Mouse (Mus musculus): ENCODE measurements around the gene Spem2.
A peak's percentile ranks its signal among the peaks of the same experiment; 100 is the strongest.

Spem2 gene

DNA sequence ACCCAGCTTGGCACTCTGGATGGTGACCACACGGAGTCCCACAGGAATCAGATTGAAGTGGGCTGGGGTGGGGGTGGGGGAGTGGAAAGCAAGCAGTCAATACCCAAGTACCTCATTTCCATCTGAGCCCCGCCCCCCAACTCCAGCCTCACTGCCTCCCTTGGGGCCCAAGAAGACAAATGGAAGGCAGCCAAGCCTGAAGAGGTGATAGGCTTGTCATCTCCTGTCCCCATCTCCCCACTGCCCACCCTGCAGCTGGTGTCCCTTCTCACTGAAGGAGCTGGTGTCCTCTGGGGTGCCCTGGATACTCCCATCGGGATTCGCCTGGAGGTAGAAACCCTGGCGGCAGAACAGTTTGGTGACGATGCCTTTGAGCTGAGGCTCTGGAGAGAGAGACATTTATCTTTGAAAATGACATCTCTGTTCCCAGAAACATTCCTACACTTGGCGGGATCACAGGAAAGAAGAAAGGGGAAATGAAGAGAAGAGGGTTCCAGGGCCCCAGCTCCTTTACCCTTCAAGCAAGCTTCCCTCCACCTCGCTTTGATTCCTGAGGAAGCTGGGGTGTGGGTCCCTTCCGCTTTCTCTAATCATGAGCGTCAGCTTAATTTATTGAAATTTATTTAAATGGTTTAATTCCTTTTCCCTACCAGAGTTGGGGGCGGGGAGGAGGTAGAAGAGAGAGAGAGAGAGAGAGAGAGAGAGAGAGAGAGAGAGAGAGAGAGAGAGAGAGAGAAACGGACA lies 18.7 kb downstream of the Spem2 start:
- DNase-seq (ENCODE audit: low read depth, low spot score) = no peak

DNA sequence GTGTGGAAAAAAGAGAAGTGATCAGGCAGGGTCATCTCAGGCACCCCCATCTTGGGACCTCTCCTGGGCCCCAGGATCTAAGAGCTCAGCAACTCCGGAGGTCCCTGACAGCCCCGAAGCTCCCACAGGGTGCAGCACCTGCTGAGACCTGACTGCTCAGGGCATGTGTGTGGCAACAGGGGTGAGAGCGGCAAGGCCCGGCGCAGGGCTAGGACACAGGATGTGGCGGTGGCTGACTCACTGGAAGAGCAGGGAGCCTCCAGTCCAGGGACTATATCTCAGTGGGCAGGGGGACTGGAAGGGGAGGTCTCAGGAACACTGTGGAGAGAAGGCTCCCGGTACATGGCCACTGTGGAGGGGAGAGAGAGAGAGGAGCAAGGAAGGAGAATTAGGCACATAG lies 20.3 kb downstream of the Spem2 start:
- no peak for DNase-seq (ENCODE audit: low read depth, low spot score)

GRCm38 (mm10) chr11:69795983-69796435 lies 22.3 kb downstream of the Spem2 start:
- no peak for DNase-seq (ENCODE audit: low read depth, low spot score)

DNA sequence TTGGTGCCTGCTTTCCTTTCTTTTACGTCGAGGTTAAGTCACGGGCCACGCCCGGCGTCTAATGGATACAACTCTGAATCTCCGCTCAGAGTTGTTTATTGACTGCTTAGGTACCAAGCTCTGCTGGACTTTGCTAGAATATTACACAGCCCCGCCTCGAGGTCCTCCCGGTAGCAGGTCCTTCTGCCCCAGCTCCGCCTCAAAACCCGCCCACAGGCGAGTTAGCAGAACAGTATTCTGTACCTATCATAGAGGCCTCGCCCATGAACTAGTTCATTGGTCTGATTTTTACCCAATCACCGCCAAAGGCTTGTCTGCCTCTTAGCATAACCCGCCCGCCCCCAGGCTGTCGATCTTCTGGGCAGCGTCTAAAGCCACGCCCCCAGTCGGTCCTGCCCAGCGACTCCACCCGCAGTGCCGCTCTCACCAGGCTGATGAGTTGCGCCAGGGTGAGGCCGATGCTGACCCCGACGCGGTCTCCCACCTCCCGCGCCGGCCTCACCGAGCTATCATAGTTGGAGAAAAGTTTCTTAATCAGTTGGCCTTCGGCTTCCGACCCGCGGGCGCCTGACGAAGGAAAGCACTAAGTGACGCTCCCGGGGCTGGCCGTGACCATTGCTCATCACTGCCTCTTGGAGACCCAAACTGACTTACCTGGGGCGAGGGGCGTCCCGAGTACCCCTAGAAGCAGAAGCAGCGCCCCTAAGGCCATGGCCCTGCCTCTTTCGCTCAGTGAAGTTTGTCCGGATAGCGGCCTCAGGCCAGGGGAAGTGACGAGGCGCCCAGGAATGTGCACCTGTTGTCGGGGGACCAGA lies 22.9 kb downstream of the Spem2 start, which contains the start of gene Chrnb1:
TSS of gene Chrnb1 (minus strand) at position 776 of the 815 bp plus-strand sequence.
- DNase-seq (ENCODE audit: low read depth, low spot score) = peak; percentile 94

GRCm38 (mm10) chr11:69793429-69793828 lies 24.8 kb downstream of the Spem2 start:
- DNase-seq (ENCODE audit: low read depth, low spot score) = no peak

GRCm38 (mm10) chr11:69791420-69791819 lies 26.8 kb downstream of the Spem2 start:
- no peak for DNase-seq (ENCODE audit: low read depth, low spot score)

GRCm38 (mm10) chr11:69789431-69789830 lies 28.8 kb downstream of the Spem2 start:
- no peak for DNase-seq (ENCODE audit: low read depth, low spot score)

DNA sequence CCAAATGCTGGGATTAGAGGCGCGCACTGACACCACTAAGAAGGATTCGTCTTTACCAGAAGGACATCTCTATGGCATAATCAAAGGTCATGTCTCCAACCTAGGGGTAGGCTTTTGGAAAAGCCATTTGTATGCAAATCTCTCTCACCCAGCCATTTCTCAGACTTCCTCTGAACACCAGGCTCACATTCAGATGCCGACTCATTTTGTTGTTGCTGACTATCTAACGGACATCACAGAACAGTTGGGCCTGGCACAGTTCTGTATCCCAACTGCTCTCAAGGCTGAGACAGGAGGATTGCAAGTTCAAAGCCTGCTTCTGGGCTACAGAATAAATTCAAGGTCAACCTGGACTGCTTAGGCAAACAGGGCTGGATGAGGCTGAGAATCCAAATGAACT lies 31.0 kb downstream of the Spem2 start:
- no peak for DNase-seq (ENCODE audit: low read depth, low spot score)

DNA sequence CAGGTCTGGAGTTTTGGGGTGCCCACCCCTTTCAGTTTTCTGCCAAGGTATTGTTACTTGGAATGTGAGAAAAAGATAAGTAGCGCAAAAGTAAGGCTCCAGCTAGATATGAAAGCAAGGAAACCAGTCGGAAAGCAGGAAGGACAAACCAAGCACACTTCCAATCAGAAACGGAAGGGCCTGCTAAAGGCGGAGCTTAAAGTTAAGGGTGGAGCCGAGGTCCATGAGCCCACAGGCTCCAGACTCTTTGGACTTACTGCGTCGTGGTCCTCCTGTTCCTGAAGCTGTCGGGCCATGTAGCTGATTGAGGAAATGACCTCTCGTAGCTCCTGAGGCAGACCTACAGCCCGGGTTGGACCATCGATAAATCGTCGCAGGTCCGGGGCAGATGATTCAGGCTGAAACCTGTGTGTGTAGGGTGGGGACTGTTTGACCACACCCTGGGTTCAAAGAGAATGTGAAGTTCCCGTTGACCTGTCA lies 33.4 kb downstream of the Spem2 start:
- DNase-seq (ENCODE audit: low read depth, low spot score) = no peak

GRCm38 (mm10) chr11:69781828-69782227 lies 36.4 kb downstream of the Spem2 start:
- no peak for DNase-seq (ENCODE audit: low read depth, low spot score)

- DNase-seq (ENCODE audit: low read depth, low spot score) = no peak
Measured at GRCm38 (mm10) chr11:69778985-69779384, 39.3 kb downstream of the Spem2 start.

- no peak for DNase-seq (ENCODE audit: low read depth, low spot score)
Measured at GRCm38 (mm10) chr11:69778258-69778982, 39.8 kb downstream of the Spem2 start.

- DNase-seq (ENCODE audit: low read depth, low spot score) = no peak
Measured at GRCm38 (mm10) chr11:69777504-69778257, 40.6 kb downstream of the Spem2 start.

- no peak for DNase-seq (ENCODE audit: low read depth, low spot score)
Measured at GRCm38 (mm10) chr11:69776488-69776887, 41.8 kb downstream of the Spem2 start.

GRCm38 (mm10) chr11:69775716-69776115 lies 42.5 kb downstream of the Spem2 start:
- DNase-seq (ENCODE audit: low read depth, low spot score) = no peak

DNA sequence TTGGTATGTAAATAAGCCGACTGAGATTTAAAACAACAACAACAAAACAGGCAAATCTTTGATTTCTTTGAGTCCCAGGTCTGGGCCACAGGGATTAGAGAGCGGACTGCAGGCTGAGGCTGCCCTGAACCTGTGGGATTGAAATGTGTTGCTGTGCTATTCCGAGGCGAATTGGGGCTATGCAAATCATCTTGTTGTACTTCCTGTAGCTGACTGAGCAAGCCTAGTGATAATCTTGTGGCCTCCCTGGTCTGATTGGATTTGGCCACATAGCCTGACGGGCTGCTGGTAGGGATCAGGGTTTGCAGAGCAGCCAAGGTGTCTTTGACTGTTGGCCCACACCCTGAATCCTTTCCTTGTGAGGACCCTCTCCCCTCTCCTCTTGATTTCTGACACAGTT lies 43.3 kb downstream of the Spem2 start:
- DNase-seq (ENCODE audit: low read depth, low spot score) = no peak

GRCm38 (mm10) chr11:69767625-69767909 lies 50.7 kb downstream of the Spem2 start:
- no peak for DNase-seq (ENCODE audit: low read depth, low spot score)

DNA sequence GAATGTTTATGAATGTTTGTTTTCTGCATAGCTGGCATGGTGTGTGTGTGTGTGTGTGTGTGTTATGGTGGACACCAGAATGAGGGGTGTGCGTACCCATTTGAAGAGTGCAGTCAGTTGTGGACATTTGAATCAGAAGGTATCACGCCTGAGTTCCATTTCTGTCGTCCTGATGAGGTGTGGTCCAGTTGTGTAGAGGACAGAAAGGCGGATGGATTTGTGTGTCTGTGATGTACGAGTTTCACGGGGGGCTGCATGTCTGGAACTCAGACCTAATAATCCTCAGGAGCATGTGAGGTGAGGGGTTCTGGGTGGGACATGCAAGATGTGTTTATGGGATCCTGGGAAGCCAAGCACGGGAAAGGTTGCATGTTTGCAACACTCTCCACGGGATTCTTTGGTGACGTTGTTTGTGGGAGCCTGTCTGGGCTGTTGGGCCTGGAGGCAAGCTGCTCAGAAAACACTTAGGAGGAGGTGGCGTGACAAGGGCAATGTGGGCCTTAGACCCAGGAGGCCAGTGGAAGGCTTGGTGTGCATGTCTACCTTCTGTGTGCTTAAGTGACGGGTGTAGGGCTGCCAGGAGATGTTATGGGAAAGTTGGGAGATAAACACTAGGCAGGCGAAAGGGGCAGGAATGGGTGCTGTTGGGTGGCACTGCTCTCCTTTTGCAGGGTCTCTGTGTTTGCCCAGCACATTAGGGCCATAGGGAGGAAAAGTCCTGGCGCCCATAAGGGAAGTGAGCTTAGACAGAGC lies 51.2 kb downstream of the Spem2 start:
- DNase-seq (ENCODE audit: low read depth, low spot score) = no peak
